Mouse (Mus musculus) 3T3-L1 (cell line): ENCODE results near the gene Cypt1.

Experiments
- DNase-seq: peaks from one replicate; pipeline ENCODE4 v3.0.0-alpha.2; 2015; ENCODE audit warnings: low read depth, low spot score

Gene Cypt1

DNA sequence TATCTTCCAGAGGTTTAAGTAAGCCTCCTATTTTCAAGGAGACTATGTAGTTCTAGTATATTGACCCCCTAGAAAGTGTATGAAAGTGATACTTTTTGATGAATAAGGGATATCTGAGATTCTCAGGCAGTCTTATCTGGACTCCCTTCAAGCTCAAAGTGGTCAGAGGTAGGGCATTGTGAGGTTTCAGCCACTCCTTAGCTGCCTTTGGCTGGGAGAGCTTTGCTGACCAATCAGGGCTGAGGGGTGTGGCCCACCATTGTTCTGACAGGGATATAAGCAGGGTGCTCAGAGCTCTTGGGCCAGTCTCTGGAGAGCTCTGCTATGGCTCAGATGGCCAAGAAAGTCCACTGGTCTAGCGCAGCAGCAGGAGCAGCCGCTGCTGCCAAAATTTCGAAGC, at the start of gene Cypt1:
Gene Cypt1 (plus strand): TSS at position 301 of the 400 bp plus-strand sequence.
- DNase-seq: no peak

DNA sequence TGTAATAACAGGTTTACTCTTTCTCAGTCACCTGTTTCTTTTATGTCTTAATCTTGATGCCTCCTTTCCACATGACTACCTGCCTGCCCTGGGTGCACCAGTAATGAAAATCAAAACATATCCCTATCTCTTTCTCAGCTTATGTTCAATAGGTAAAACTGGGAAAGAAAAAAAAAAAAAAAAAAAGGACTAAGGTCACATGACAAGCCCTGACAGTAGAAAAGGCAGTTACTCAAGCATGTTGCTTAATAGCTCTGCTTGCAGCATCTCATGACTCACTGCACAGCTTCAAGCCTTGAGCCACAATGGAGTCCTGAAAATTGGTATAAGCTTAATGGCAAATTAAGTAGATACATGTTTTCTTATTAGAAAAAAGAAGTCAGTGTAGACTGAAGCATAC, 24.1 kb downstream of the Cypt1 start:
- DNase-seq: peak; percentile 81

DNA sequence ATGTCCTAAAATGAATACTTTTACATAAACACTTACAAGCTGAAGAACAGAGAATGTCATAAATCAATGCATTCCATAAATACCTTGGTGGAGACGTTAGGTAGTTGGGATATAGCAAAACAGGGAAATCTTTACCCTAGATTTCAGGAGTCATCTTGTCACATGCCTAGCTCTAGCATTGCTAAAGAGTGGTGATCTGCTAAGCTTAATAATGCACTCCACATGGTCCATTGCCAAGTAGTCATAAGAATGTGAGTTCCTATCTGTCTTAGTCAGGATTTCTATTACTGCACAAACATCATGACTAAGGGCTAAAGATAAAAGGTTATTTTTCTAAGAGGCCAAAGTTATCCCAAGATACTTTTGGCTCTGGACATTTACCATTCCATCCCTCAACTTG, 34.4 kb downstream of the Cypt1 start:
- peak; percentile 98 for DNase-seq

DNA sequence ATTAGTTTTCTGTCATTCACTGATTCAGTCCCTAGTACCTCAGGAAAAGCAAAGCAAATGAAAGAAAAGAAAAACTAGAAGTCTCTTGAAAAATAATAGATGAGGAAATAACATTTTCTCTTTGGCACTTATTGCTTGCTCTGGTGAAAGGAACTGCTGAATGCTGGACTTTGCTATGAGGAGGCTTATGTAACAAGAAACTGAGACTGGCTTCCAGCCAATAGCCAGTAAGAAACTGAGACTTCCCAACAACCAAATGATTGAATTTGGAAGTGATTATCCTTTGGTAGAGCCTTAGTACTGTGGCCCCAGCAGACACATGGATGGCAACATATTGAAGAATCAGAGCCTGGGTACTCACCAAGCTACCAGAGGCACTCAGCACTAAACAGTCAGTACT, 35.8 kb downstream of the Cypt1 start:
- DNase-seq: peak; percentile 63
